Mouse (Mus musculus) regulatory T cell (primary cell): ENCODE measurements around the gene Afp.

Experiments used
- in situ Hi-C: fragments of 300-600 bp; cut with MboI, MseI; formaldehyde crosslinking; loops from one replicate; pipeline ENCODE4 v1.15.1; 2025; ENCODE audit warnings: high pct_unique_total_duplicates

The Afp gene

GRCm38 (mm10) chr5:90490518-90490917, at the start of gene Afp:
Gene Afp (plus strand): TSS chr5:90490737.
- in situ Hi-C loops: no loop called here

GRCm38 (mm10) chr5:90447577-90447976, 43.0 kb upstream of the Afp start:
- in situ Hi-C loops: no loop called here

GRCm38 (mm10) chr5:90449961-90450360, 40.6 kb upstream of the Afp start:
- in situ Hi-C loops: no loop called here

- in situ Hi-C loops: no loop called here
These were observed 37.8 kb upstream of the Afp start for GRCm38 (mm10) chr5:90452711-90453110.

GRCm38 (mm10) chr5:90457241-90457640, 33.3 kb upstream of the Afp start:
- in situ Hi-C loops: no loop called here

GRCm38 (mm10) chr5:90458727-90459126, 31.8 kb upstream of the Afp start:
- in situ Hi-C loops: no loop called here

- in situ Hi-C loops: no loop called here
These were observed 29.9 kb upstream of the Afp start, which contains the start of gene Alb for GRCm38 (mm10) chr5:90460619-90461018. Gene Alb (plus strand): TSS chr5:90460897.

DNA sequence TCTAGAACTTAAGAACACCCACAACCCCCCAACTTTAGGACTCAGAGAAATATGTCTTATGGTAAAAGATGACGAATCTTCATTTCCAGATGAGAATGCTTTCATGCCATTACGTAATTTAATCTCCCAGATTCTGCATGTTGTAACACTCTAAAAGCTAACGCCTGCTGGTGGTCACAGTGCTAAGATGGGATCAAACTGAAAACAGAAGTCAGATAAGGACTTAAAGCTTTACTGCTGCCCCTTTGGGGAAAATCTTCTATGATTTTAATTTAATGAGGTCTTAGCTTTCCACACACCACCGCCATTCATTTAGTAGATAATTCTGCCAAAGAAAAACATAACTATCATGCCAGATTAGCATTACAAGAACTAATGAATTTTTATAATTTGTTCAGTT, 23.7 kb upstream of the Afp start:
- in situ Hi-C loops: no loop called here

GRCm38 (mm10) chr5:90467245-90467644, 23.3 kb upstream of the Afp start:
- in situ Hi-C loops: no loop called here

GRCm38 (mm10) chr5:90470836-90471235, 19.7 kb upstream of the Afp start:
- in situ Hi-C loops: no loop called here

DNA sequence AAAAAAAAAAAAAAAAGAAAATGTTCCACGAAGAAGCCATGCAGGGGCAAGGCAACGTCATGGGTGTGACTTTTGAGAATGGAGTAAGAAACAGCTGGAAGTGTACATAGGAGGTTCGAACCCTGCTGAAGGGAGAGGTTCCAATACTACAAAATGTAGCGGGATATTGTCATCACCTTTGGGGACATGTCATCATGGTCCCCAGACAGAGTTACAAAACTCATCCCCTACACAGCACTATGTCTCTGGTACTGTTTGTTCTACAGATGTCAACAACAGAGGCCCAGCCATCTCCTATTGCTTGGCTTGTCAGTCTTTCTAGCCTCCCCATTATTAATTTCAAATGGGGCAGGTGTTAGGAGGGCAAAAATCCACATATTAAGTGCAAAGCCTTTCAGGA, 16.6 kb upstream of the Afp start:
- in situ Hi-C loops: no loop called here

- in situ Hi-C loops: no loop called here
These were observed 16.2 kb upstream of the Afp start for GRCm38 (mm10) chr5:90474369-90474768.

GRCm38 (mm10) chr5:90476741-90477140, 13.8 kb upstream of the Afp start:
- in situ Hi-C loops: no loop called here

DNA sequence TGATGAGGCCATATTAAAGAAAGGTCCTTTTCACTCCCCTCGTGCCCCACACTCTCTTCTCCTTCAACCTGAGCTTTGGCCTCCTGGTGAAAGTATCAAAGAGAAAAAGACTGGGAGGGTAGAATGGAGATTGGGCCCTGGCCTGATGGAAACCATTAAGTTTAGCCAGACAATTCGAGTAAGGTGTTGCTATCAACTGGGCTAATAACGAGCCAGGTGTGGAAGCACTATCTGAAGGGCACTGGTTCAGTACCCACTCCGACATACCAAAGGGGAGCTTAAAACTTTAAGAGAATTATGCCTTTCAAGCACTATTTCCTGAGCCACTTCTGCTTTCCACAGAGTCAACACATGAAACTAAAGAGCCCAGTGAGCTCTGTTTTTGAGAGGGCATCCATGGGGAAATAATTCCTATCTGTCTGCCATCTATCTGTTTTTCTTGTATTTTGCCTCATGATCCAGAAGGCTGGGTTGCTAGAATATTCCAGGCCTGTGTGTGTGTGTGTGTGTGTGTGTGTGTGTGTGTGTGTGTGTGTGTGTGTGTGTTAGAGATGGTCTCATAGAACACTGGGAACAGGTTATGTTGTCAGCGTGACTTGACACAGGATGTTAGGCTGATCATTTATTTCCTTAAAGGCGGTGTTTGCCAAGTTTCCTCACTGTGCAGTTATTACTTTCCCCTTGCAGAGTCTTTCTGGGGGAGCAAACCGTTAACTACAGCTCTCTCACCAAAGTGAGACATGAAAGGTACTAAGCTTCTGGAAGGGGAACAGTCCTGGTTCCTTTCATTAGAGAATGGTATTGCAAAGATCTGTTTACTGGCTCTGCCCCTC, 13.0 kb upstream of the Afp start:
- in situ Hi-C loops: no loop called here

- in situ Hi-C loops: no loop called here
These were observed 11.7 kb upstream of the Afp start for GRCm38 (mm10) chr5:90478886-90479285.

GRCm38 (mm10) chr5:90485597-90485996, 4.9 kb upstream of the Afp start:
- in situ Hi-C loops: no loop called here

DNA sequence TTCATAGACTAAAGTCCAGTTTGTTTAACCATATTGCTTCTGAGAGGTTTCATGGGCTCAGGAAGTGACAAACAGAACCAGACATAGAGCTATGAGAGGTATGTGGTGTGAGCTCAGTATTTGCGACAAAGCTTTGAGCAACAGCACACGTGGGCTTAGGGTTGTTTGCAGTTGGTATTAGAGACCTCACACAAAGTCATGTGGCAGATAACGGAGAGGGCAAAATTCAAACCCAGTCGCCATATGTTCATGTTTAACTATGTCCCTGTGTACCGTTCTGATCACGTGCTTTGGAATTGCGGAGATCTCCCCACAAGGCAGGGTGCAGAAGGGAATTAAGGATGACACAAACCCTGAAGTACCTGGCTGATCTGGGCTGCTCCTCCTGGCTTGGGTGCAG, 2.2 kb upstream of the Afp start:
- in situ Hi-C loops: no loop called here

DNA sequence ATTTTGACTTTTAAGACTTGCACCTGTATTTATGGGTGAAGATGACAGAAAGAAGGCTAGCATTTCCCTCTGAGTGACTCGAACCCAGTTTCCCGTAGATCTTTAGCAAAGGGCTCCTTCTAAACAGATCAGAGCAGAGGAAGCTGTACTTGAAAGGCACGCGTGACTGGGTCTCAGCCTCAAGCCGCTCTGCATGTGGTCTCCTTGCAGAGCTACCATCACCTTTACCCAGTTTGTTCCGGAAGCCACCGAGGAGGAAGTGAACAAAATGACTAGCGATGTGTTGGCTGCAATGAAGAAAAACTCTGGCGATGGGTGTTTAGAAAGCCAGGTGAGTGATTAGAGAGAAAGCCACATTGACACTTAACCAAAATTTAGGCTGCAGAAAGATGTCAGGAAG, 1.9 kb downstream of the Afp start:
- in situ Hi-C loops: no loop called here

DNA sequence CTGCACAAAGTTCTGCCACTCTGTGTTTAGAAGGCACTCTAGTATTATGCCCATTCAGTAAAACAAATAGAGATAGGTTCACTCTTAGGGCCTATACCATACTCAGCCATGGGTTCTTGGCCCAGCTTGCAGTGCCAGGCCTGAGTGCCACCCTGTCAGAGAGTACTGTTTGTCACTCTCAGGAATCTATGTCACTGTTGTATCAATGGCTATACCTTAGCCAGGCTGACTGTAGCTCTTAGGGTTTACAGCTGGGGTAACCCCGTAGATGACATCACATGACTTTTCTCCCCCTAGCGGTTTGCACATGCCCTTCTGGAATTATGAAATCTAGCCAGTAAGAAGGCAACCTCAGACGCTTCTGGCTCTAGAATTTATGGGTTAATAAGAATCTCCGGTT, 3.8 kb downstream of the Afp start:
- in situ Hi-C loops: no loop called here

DNA sequence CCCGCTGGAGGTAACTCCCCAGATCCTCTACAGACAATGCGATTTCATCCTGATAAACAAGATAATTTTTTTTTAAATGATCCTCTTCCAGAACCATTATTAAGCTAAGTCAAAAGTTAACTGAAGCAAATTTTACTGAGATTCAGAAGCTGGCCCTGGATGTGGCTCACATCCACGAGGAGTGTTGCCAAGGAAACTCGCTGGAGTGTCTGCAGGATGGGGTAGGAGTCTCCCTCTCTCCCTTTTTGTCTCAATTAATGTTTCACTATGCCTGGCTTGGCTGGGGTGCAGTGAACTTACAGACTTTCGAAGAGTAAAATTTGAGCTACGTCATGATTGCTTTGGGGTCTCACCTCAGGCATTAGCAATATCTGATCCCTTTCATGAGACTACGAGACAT, 9.0 kb downstream of the Afp start:
- in situ Hi-C loops: loop anchor here (5.0 kb wide), 2 partner anchors 92 to 297 kb away; no protein-coding TSS in a partner anchor

- in situ Hi-C loops: loop anchor here (10.0 kb wide), 1 partner anchor 116 kb away; no protein-coding TSS in a partner anchor
These were observed 10.2 kb downstream of the Afp start for GRCm38 (mm10) chr5:90500714-90501113.

GRCm38 (mm10) chr5:90501752-90502151, 11.2 kb downstream of the Afp start:
- in situ Hi-C loops: loop anchor here (10.0 kb wide), 1 partner anchor 117 kb away; no protein-coding TSS in a partner anchor

DNA sequence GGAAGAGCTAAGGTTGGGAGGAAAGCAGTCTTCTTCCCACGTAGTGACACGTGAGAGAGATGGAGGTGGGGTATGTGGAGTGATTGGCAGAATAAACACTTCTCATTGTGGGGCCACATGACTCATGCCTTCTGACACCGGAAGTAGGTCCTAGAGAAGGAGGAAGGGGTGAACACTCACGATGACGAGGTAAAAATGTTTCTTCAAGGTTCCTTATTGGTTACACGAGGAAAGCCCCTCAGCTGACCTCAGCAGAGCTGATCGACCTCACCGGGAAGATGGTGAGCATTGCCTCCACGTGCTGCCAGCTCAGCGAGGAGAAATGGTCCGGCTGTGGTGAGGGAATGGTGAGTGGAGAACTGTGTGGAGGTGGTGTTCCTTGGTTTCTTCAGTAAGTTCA, 14.2 kb downstream of the Afp start:
- in situ Hi-C loops: loop anchor here (10.0 kb wide), 1 partner anchor 120 kb away; no protein-coding TSS in a partner anchor
